Mouse (Mus musculus) erythroid progenitor cell, adult 5-6 weeks (primary cell): ENCODE results near the gene Gprc5a. TPM values are rescaled to one million over a fixed set of nuclear protein-coding genes. Genes with fewer than 3 reads are reported as not detected.

ENCODE experiments used
- ATAC-seq: replicated peaks from 2 replicates; pipeline ENCODE4 v1.8.0; 2016; ENCODE audit warnings: moderate number of reproducible peaks, mild to moderate bottlenecking, moderate TSS enrichment, inconsistent platforms; ENCODE audit not compliant: poor library complexity, low FRiP score, severe bottlenecking
- total RNA-seq, 2 experiments: library from RNA; stranded (forward) in 1 of 2; stranded (reverse) in 1 of 2; fragments of 150-400 nt in 1 of 2; fragments of 186-747, 209-891 nt in 1 of 2; gene quantifications; 2 replicates each; pipeline versions ENCODE4 v1.2.3 to v1.2.4; 2015 to 2017; ENCODE audit warnings: low replicate concordance in 2 of 2

Gene Gprc5a
- total RNA-seq, 2 experiments from 2014 or later = not detected

DNA sequence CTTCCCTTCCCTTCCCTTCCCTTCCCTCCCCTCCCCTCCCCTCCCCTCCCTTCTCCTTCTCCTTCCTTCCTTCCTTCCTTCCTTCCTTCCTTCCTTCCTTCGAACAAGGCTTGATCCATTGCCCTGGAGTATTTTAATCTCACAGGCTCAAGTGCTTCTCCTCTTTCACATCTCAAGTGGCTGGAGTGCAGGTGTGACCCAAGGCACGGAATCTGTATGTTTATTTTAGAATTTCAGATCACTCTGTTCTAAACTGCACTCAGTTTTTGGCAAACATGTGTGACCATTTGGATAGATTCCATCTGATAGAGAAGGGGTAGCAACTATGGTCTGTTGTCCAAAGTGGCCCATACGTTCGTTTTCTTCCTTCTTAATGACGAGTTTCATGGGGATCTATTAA lies 2.8 kb downstream of the Gprc5a start:
- no peak for ATAC-seq

DNA sequence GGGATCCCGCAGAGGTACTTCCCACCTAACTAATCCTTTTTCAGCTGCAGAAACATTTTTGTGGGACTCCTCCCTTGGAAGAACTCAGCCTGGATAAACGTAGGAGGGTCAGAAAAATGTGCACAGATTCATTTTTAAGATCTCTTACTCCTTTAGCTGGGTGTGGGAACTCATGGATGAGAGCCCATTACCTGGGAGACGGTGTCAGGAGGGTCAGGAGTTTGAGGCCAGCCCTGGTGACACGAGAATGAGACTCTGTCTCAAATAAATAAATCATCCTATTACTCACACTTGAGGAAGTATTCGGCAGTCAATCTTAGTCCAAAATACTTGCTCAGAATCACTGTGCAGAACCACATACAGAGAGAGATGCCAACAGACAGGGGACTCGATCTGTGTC lies 4.4 kb downstream of the Gprc5a start:
- no peak for ATAC-seq

DNA sequence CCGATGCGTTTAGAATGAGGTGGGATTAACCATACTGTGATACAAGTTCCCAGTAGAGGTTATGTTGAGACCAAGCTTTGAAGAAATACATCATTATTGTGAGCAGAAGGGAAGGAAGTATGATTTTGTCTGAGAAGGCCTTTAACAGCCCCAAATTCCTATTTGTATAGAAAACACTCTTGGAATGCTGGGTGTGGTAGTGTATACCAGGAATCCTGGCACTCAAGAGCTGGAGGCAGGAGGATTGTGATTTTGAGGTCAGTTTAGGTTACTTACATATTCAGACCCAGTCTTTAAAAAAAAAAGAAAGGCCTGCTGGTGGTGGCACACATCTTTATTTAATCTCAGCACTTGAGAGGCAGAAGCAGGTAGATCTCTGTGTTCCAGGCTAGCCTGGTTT lies 4.9 kb downstream of the Gprc5a start:
- no peak for ATAC-seq

DNA sequence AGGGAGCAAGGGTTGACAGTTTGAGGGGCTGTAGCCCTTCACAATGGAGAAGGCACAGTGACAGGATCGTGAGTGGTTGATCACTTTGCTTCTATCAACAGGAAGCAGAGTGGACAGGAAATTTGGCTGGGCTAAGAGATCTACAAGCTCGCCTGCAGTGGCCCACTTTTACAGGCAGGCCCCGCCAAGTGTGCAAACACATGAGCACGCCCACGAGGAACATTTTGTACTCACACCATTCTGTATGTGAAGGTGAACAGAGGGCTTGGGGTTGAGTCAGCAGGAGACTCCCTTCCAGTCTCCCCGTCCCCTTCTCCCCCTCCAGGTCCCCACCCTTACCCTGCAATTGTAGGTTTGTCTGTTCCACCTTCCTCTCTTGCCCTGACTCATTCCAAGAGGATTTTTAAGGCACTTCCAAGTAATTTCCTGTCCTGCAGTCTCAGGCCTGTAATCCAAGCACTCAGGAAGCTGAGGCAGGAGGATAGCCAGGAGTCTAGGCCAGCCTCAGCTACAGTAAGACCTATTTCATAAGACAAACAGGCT lies 9.0 kb downstream of the Gprc5a start:
- ATAC-seq = no peak

DNA sequence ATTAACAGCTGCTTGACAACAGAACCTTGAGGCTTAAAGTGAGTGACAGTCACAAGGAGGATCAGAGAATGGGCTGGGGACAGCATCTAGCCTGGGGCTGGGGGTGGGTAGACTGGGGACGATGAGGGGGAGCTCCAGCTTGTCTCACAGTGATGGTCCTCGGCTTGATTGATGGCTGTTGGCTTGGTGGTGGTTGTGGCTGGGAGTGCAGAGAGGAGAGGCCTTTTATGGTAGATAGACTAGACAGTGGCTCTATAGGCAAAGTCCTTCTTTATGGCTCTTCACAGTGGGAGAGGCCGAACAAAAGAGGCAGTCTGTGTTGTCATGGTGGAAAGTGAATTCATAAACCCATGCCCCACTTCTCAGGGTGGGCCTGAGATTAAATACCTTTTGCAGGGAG lies 10.8 kb downstream of the Gprc5a start:
- no peak for ATAC-seq

DNA sequence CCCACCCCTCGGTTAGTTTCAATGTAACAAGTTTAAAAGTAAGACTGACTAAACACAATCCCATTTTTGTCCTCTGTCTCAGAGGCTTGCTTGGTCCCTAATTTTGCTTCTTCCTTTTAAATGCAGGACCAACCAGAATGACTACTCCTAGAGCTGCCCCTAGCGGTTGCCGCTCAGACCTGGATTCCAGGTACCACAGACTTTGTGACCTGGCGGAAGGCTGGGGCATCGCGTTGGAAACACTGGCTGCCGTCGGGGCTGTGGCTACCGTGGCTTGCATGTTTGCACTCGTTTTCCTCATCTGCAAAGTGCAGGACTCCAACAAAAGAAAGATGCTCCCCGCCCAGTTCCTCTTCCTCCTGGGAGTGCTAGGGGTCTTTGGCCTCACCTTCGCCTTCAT lies 13.0 kb downstream of the Gprc5a start:
- ATAC-seq = no peak

DNA sequence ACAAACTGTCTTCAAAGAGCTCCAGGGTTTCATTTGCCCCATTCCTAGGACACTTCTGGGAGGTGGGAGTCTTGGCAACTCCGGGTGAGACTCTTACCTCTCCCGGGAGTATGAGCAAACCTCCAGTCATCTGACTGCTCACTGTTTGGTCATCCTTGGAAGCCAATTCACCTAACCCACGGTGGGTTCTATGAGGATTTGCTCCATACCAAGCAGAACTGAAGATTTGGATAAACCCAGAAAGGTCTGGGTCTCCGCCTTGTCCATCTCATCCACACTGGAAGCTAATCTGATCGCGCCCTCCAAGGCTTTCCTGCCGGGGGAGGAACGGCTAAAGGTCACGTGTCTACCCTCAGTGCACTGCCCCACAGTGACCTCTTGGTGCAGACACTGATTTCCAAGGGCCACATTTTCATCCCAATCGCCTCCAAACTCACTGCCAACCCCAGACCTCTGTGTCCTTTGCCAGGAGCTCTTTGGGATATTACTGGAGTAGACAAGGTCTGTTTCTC lies 18.6 kb downstream of the Gprc5a start:
- ATAC-seq = no peak

DNA sequence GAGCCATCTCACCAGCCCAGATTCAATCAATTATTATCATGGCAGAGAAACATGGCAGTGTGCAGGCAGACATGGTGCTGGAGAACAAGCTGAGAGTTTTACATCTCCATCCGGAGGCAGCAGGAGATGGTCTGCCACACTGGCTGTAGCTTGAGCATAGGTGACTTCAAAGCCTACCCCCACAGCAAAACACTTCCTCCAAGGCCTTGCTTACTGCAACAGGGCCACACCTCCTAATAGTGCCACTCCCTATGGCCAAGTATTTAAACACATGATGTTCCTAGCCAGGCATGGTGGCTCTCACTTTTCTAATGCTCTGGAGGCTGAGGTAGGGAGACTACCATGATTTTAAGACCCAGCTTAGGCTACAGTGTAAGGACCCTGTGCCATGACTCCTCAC lies 20.3 kb downstream of the Gprc5a start:
- ATAC-seq = no peak

DNA sequence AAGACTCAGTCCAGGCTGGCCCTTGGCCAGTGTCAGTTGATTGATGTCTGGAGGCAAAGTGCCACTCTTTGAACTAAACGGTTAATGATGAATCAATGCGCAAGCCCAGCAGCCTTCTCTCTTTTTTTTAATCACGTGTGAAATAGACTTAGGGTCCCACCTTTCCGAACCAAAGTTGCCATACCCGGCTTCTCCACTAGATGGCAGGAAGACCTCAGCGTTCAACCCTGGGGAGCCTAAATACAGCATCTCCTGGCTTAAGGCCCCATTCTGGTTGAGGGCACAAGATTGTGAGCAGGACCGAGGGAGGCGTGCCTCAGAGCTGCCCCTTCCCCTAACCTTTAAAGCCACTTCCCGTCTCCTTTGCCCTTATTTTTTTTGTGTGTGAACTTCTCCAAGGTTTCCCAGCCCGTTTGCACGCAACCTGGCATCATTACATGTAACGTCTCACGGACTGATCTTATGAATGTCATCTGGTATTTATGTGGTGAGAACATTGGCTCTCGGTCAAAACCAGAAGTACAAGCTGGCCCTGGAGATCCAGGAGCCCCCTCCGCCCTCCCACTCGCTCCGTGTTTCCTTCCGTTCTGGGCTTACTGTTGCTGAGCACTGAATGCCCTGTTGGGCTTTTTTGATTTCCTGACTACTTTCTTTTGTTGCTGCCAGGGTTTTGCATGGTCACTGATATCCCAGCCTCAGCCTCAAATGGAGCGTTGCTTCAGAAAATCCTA lies 22.4 kb downstream of the Gprc5a start:
- peak; percentile 60; the same call in 1 of the 2 replicates for ATAC-seq

DNA sequence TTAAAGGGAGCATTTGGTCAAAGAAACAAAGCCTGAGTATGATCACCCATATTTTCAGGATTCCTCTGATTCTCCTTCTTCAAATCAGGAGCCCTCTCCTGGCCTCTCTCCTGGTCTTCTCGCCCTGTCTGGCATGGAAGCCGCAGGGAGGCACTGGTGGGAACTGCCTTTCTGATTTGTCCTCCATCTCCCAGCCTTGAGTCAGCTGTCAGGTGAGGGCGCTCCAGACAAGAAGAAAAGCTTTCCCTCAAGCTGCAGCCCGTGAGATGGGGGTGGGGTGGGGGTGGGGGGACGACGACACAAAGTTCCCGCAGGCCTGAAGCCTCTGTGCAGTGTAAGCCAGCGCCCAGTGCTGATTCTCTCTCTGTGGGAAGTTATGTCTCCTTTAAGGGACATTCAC lies 24.3 kb downstream of the Gprc5a start:
- no peak for ATAC-seq

DNA sequence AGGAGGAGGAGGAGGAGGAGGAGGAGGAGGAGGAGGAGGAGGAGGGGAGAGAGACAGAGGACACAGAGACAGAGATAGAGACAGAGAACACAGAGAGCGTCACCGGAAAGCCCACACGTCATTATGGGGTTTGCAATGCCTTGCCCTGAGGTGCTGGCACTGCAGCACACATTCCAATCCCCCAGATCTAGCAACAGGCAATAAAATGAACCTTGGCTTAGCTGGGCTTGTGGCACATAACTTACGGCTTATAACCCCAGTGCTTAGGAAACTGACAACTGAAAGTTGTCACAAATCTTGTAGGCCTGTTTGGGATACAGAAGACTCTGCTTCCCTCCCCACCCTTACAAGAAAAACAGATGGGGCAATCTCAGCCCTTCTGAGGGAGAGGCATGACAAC lies 25.2 kb downstream of the Gprc5a start:
- ATAC-seq = no peak

DNA sequence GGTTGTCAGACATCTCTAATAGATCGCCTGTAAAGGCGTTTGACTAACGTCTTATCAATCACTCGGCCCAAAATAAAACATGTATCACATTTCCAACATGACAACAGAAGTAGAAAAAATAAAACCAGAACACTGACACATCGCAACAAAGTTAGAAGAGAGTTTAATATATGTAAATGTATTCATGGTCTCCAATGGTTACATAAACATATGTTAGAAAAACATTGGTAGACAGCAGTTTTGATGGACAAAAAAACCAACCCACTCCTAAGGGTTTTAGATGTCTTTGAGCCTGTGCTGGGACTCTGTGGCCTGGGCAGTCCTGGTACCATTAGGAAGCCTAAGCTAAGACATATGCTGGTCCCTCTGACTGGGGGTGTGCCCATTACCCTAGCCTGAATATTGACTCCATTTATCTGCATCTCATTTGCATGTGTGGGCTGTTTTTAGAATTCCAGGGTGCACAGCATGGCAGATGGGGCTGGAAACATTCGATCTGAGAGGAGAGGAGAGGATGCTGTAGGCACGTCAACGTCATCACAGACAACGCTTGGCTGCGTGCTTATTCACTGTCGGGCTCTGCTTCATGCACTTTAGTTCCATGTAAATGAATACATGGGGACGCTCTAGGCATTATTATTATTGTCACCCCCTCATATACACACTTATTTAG lies 27.5 kb downstream of the Gprc5a start:
- ATAC-seq = no peak

DNA sequence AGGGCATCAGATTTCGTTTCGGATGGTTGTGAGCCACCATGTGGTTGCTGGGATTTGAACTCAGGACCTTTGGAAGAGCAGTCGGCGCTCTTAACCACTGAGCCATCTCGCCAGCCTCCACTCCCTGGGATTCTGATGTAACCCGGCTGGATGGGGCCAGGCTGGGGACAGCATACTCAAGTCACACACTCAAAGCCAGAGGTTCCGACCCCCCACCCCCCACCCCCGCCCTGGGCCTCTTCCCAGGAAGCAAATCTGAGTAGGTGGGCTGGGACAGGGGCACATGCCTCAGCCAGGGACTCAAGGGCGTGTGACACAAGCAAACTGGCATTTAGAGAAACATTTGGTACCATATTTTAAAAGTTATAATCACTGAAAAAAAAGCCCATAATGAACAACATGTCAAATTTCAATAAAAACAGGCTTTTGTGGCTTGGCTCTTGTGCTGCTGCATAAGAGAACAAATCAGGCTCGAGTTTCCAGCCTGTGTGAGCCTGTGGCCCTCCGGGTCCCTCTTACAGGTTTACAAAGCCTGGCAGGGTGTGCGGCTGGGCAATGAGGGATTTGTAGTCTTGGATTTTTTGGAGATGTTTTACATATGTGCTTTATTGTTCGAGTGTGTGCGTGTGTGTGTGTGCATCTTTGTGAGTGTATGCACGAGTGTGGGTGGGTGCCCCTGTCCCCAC lies 35.5 kb downstream of the Gprc5a start:
- no peak for ATAC-seq

DNA sequence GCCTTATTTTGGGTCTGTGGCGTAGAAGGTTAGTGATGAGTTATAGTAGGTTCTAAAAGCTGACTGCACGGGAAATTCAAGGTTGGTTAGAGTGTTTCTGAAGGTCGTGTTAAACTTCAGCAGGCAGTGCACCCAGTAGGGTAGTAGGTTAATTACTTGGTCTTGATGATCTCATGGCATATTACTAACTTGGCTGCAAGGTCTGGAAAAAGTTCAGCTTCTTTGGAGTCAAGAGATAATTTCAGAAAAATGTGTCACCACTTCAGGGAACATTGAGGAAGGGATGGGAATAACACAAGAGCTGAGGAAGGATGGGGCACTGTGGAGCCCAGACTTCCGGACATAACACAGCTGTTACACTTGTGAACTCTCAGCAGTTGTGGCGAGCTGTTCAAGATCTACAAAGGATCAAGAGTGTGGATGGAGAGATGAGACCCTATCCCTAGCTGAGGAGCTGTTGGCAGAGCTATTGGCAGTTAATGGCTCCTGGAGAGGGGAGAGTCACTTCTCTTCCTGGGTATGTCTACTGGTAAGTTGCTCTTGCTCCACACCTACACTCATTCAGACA lies 37.4 kb downstream of the Gprc5a start:
- ATAC-seq = no peak

DNA sequence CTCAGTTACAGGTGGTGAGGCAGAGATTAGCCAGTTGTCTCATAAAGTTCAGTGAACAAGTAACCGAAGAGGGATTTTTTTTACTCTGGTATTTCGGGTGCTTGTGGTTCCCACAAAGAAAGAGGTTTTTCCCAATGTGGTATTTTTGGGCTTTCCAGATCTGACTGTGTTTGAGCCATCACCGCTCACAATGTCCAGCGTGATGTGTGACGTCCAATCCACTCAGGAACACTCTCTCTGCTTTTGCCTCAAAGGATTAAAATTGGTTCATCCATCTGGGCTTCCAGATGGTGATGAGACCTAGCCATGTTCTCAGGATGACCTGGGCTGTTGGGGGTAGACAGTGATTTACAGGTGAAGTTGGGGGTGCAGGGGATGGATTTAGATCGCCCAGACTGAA lies 41.6 kb downstream of the Gprc5a start:
- no peak for ATAC-seq

DNA sequence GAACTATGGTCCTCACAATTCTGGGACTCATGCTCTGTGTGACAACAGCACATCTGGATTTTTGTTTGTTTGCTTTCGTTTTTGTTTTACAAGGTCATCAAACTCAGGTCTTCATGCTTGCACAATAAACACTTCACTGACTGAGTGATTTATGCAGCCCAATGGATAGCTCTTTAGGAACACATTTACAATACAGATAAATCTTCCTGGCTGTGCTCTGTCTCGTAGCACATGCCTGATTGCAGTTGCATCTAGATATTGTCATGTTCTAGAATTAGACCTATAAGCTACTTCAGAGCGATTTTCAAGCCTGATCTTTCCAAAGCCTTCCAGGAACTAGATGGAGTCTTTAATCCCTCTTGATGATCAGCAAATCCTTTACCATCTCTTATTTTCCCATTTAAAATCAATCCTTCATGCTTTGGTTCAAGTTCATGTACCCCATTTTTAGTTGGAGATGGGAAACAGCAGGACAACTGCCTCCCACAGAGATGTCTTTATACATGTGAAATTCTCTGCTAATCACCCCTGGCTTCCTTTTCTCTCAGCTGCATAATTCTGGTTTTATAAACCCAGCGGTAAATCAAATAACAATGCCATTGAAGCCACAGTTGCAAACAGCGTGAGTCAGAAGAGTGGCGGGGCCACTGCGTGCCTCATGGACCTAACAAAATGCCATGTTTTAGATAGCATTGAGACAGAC lies 47.1 kb downstream of the Gprc5a start:
- no peak for ATAC-seq

DNA sequence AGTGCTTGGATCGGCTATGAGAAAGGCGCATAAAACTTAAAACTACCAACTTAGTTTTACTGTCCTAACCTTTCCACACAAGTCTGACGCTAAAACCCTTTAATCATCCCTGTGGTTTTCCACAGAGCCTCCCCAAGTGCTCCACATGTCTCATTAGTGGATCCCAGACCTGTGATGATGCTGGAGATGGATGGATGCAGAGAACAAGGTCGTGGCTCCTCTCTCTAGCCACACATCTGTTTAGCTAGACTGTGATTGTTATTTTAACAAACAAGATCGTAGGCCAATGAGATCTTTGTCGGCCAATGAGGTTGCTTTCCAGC lies 47.6 kb downstream of the Gprc5a start:
- ATAC-seq = no peak

DNA sequence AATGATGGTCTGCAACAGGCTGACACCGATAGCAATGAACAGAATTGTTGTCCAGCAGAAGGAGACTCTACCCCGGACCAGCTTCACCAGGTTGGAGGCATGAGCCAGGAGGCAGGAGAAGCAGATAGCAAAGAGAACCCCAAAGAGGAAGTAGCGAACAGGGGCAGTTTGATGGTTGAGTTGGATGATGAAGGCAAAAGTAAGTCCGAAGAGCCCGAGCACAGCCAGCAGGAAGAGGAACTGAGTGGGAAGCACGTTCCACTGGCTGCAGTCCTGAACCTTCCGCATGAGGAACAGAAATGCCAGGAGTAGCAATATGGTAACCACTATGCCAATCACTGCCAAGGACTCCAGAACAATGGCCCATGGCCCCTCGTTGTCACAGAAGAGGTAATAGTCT lies 51.0 kb downstream of the Gprc5a start:
- no peak for ATAC-seq

DNA sequence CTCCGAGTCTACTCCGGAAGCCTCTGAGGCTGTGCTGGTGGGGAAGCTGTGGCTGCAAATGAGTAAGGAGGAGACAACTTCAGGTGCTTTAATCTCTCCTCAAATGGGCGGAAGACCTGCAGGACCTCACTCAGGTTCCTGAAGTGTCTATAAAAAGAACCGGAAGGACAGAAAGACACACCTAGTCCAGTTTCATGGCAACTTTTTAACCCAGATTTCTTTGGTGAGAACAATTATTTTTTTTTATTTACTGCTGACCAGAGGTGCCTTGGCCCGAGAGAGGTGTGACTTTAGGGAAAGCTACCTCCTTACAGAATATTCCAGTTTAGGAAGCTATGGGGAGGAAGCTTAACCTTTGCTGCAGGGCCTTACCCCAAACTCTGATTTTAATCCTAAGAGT lies 52.7 kb downstream of the Gprc5a start, which contains the start of gene Gprc5d:
TSS of gene Gprc5d (minus strand) at position 101 of the 400 bp plus-strand sequence.
- ATAC-seq = no peak
